Mouse (Mus musculus): ENCODE data around the gene Golph3l. TPM values are rescaled to one million over a fixed set of nuclear protein-coding genes. Genes with fewer than 3 reads are reported as not detected.

Golph3l gene
- polyA plus RNA-seq, 1 experiment from 2014 or later, result 27.6 TPM

- Histone ChIP-seq H3K9ac (ENCODE audit: low read depth, low read length) (peak overlapping the region; percentile 99), H3K4me1 (replicated peaks; ENCODE audit: control insufficient read depth, insufficient read depth, low read length) (peaks cover 8% of the 10 kb centered on the region), H3K36me3 (ENCODE audit: control insufficient read depth, insufficient read depth) (peaks cover 21% of the 10 kb centered on the region), H3K9me3 (ENCODE audit: control insufficient read depth) (no peaks in the 10 kb centered on the region), H3K4me2 (replicated peaks; ENCODE audit: low read depth) (peak overlapping the region; percentile 71), H3K27ac (ENCODE audit: low read depth, low read length) (0 out of 2 replicates have a peak overlapping the region, but pooled peaks have one; percentile 10), H3K4me3 (ENCODE audit: low read depth, low read length) (peak overlapping the region; percentile 99), H3K27me3 (replicated peaks; ENCODE audit: control insufficient read depth, insufficient read depth, low read length) (no peaks in the 10 kb centered on the region)
- no peak for TF ChIP-seq CTCF (IDR thresholded peaks at IDR 0.05; ENCODE audit: low read depth)
- no peak for ATAC-seq
- 7% methylated on average over 2 of the region's 2 CpGs for WGBS
Measured at GRCm38 (mm10) chr3:95660788-95661478, 72.2 kb downstream of the Golph3l start.

DNA sequence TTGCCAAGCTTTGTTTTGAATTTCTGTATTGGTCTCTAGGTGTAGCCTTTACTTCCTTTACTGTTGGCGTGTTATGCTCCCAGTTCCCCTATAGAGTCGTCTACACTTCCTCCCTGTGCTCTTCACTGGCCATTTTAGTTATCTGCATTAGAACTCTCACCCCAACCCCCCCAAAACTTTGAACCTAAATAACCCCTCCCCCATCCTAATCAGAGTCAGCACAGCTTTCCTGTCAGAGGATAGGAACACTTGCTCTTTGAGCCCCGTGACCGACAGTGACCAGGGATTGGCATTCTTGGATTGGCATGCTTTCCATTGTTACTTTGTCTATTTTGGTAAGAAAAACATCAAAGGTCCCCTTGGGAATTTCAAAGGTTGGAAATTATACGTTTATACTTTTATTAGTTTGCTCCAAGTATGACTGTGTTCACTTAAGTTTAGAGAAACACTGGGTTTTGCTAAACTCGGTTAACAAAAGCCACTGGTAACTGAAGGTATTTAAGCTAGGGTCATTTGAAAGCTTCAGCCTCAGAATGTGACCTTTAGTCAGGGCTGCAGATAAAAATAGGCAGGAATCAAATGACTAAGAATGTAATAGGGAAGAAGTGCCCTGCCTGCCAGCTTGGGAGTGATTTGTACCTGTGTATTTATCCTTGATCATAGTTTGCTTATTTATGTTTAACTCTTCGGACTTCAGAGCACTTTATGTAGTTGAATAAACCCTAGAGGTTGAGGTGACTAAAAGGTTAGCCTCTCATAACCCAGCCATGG is 73.4 kb downstream of the Golph3l start:
- peak overlapping the region; percentile 99 for H3K4me3 ChIP-seq (ENCODE audit: low read depth, low read length)
- H3K4me1 ChIP-seq (replicated peaks; ENCODE audit: control insufficient read depth, insufficient read depth, low read length), result peaks cover 16% of the 10 kb centered on the region
- no peaks in the 10 kb centered on the region for H3K27me3 ChIP-seq (replicated peaks; ENCODE audit: control insufficient read depth, insufficient read depth, low read length)
- no peaks in the 10 kb centered on the region for H3K9me3 ChIP-seq (ENCODE audit: control insufficient read depth)
- peak overlapping the region; percentile 71 for H3K4me2 ChIP-seq (replicated peaks; ENCODE audit: low read depth)
- WGBS, result 18% methylated on average over 7 of the region's 7 CpGs
- ATAC-seq, result 0 out of 2 replicates have a peak, but pooled peaks have one; percentile 10
- peaks cover 21% of the 10 kb centered on the region for H3K36me3 ChIP-seq (ENCODE audit: control insufficient read depth, insufficient read depth)
- peak overlapping the region; percentile 73 for H3K27ac ChIP-seq (ENCODE audit: low read depth, low read length)
- peak overlapping the region; percentile 8; the same call in 1 of the 2 replicates for H3K9ac ChIP-seq (ENCODE audit: low read depth, low read length)
- TF ChIP-seq CTCF (IDR thresholded peaks at IDR 0.05; ENCODE audit: low read depth), result no peak

- Histone ChIP-seq H3K27me3 (replicated peaks; ENCODE audit: control insufficient read depth, insufficient read depth, low read length) (no peaks in the 10 kb centered on the region), H3K9ac (ENCODE audit: low read depth, low read length) (peak overlapping the region; percentile 8; the same call in 1 of the 2 replicates), H3K36me3 (ENCODE audit: control insufficient read depth, insufficient read depth) (peaks cover 21% of the 10 kb centered on the region), H3K4me2 (replicated peaks; ENCODE audit: low read depth) (peak overlapping the region; percentile 71), H3K4me3 (ENCODE audit: low read depth, low read length) (peak overlapping the region; percentile 7; the same call in 1 of the 2 replicates), H3K9me3 (ENCODE audit: control insufficient read depth) (no peaks in the 10 kb centered on the region), H3K4me1 (replicated peaks; ENCODE audit: control insufficient read depth, insufficient read depth, low read length) (peaks cover 17% of the 10 kb centered on the region), H3K27ac (ENCODE audit: low read depth, low read length) (peak overlapping the region; percentile 73; the same call in 1 of the 2 replicates)
- 55% methylated on average over 7 of the region's 7 CpGs for WGBS
- no peak for ATAC-seq
- TF ChIP-seq CTCF (IDR thresholded peaks at IDR 0.05; ENCODE audit: low read depth), result no peak
Measured at GRCm38 (mm10) chr3:95662724-95663449, 74.2 kb downstream of the Golph3l start.

DNA sequence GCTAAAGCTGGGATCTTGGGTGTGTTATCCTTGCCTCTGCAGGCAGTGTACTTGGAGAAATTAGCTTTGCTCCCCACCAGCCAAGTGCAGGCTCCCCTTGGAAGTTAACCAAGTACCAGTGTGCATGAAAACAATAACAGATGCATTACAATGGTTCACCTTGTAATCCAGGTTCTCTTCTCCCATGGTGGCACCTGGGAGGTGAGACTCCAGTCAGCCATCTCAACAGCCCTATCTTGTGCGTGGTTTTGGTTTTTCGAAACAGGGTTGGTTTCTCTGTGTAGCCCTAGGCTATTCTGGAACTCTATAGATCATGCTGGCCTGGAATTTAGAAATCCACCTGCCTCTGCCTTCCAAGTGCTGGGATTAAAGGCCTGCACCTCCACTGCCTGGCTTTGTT is 74.8 kb downstream of the Golph3l start:
- no peak for ATAC-seq
- peaks cover 21% of the 10 kb centered on the region for H3K36me3 ChIP-seq (ENCODE audit: control insufficient read depth, insufficient read depth)
- H3K4me3 ChIP-seq (ENCODE audit: low read depth, low read length), result no peak overlapping the region
- H3K4me1 ChIP-seq (replicated peaks; ENCODE audit: control insufficient read depth, insufficient read depth, low read length), result peaks cover 17% of the 10 kb centered on the region
- no peak for TF ChIP-seq CTCF (IDR thresholded peaks at IDR 0.05; ENCODE audit: low read depth)
- H3K9me3 ChIP-seq (ENCODE audit: control insufficient read depth), result no peaks in the 10 kb centered on the region
- H3K4me2 ChIP-seq (replicated peaks; ENCODE audit: low read depth), result no peak overlapping the region
- WGBS, result 87% methylated on average over 2 of the region's 2 CpGs
- H3K9ac ChIP-seq (ENCODE audit: low read depth, low read length), result no peak overlapping the region
- H3K27me3 ChIP-seq (replicated peaks; ENCODE audit: control insufficient read depth, insufficient read depth, low read length), result no peaks in the 10 kb centered on the region
- H3K27ac ChIP-seq (ENCODE audit: low read depth, low read length), result no peak overlapping the region

DNA sequence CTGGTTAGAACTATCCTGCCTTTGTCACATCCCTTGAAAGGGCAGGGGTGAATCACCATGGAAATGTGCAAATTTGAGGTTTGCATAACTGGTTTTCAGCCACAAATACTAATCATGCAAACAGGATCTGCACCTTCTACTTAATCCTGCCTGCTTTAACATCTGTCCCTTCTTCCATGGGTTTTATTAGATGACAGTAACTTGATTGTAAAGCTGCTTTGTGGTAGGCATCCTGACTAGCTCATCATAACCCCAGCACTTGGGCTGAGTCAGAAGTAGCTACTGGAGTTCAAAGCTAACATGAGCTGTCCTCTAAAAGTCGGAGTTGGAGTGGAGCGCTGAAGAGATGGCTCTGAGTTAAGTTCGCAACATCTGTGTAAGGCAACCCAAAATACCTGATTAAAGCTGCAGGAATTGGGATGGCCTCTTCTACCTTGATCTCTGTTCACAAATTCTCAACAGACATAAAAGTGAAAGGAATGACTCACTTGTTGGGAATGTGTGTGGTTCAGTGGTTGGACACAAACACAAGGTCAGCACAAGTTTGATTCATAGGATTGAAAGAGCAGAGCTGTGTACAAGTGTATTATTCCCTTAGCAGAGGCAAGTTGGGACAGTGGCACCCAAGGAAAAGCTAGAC is 75.4 kb downstream of the Golph3l start:
- 85% methylated on average over 3 of the region's 3 CpGs for WGBS
- Histone ChIP-seq H3K4me1 (replicated peaks; ENCODE audit: control insufficient read depth, insufficient read depth, low read length) (peaks cover 17% of the 10 kb centered on the region), H3K4me3 (ENCODE audit: low read depth, low read length) (no peak overlapping the region), H3K36me3 (ENCODE audit: control insufficient read depth, insufficient read depth) (peaks cover 21% of the 10 kb centered on the region), H3K27ac (ENCODE audit: low read depth, low read length) (peak overlapping the region; percentile 47; the same call in 1 of the 2 replicates), H3K27me3 (replicated peaks; ENCODE audit: control insufficient read depth, insufficient read depth, low read length) (no peaks in the 10 kb centered on the region), H3K9ac (ENCODE audit: low read depth, low read length) (no peak overlapping the region), H3K4me2 (replicated peaks; ENCODE audit: low read depth) (no peak overlapping the region), H3K9me3 (ENCODE audit: control insufficient read depth) (no peaks in the 10 kb centered on the region)
- no peak for TF ChIP-seq CTCF (IDR thresholded peaks at IDR 0.05; ENCODE audit: low read depth)
- no peak for ATAC-seq

Measured in intestine, postnatal 0 days (tissue).